Mouse (Mus musculus) MEL (cell line): Measurements from ENCODE around the gene Cd274. TPM values are rescaled to one million over a fixed set of nuclear protein-coding genes. Genes with fewer than 3 reads are reported as not detected.

Source experiments
- DNase-seq: peaks from one replicate; pipeline ENCODE4 v3.0.0; 2011; ENCODE audit warnings: low read depth, low spot score
- H3K27ac ChIP-seq: 2 replicates; pipeline ENCODE4 v1.5.1; 2012; ENCODE audit warnings: low read depth, mild to moderate bottlenecking, control low read depth, low read length, moderate library complexity; ENCODE audit not compliant: control insufficient read depth
- H3K27me3 ChIP-seq, 2 experiments: fragments of 150-350 bp in 1 of 2; sonication (generic) in 1 of 2; 2 replicates each; pipeline ENCODE4 v1.6.1; 2012; ENCODE audit warnings: low read length in 2 of 2, mild to moderate bottlenecking in 2 of 2, improper control_type of control experiment in 1 of 2, moderate library complexity in 1 of 2; ENCODE audit not compliant: insufficient read depth in 2 of 2, control insufficient read depth in 1 of 2
- H3K36me3 ChIP-seq, 2 experiments: 2 replicates each; pipeline ENCODE4 v1.6.1; 2012 to 2014; ENCODE audit warnings: low read length in 2 of 2, improper control_type of control experiment in 1 of 2, inconsistent platforms in 1 of 2, mild to moderate bottlenecking in 1 of 2; ENCODE audit not compliant: insufficient read depth in 2 of 2, control insufficient read depth in 1 of 2
- H3K4me1 ChIP-seq, 2 experiments: fragments of 150-350 bp in 1 of 2; sonication (generic) in 1 of 2; 2 replicates each; pipeline ENCODE4 v1.6.1; 2012; ENCODE audit warnings: low read length in 2 of 2, improper control_type of control experiment in 1 of 2, mild to moderate bottlenecking in 1 of 2; ENCODE audit not compliant: insufficient read depth in 2 of 2, control insufficient read depth in 1 of 2
- H3K4me3 ChIP-seq, 2 experiments: fragments of 150-350 bp in 1 of 2; sonication (generic) in 1 of 2; 2 replicates each; pipeline ENCODE4 v1.5.1; 2012; ENCODE audit warnings: low read depth in 2 of 2, low read length in 2 of 2, mild to moderate bottlenecking in 2 of 2, moderate library complexity in 2 of 2, control low read depth in 1 of 2, improper control_type of control experiment in 1 of 2; ENCODE audit not compliant: control insufficient read depth in 1 of 2, insufficient read depth in 1 of 2
- H3K79me2 ChIP-seq: 2 replicates; pipeline ENCODE4 v1.6.1; 2012; ENCODE audit warnings: mild to moderate bottlenecking, low read length, moderate library complexity; ENCODE audit not compliant: control insufficient read depth, poor library complexity, insufficient read depth
- H3K9ac ChIP-seq: 2 replicates; pipeline ENCODE4 v1.6.1; 2012; ENCODE audit warnings: low read depth, mild to moderate bottlenecking, control low read depth, low read length, moderate library complexity; ENCODE audit not compliant: control insufficient read depth, poor library complexity, severe bottlenecking
- H3K9me3 ChIP-seq: fragments of 150-350 bp; sonication (generic); replicated peaks from 2 replicates; pipeline ENCODE4 v1.6.1; 2012; ENCODE audit warnings: mild to moderate bottlenecking, low read length, improper control_type of control experiment, moderate library complexity; ENCODE audit not compliant: insufficient read depth
- CTCF ChIP-seq, 3 experiments: IDR thresholded peaks in 2 of 3; conservative IDR thresholded peaks in 1 of 3; 2 replicates each; pipeline ENCODE4 v1.5.1; 2011 to 2012; ENCODE audit warnings: low read length in 3 of 3, low read depth in 2 of 3, mild to moderate bottlenecking in 2 of 3, improper control_type of control experiment in 1 of 3, inconsistent platforms in 1 of 3, mixed read lengths in 1 of 3, moderate library complexity in 1 of 3; ENCODE audit not compliant: control insufficient read depth in 1 of 3, insufficient read depth in 1 of 3, poor library complexity in 1 of 3, severe bottlenecking in 1 of 3
- GABPA ChIP-seq: IDR thresholded peaks from 2 replicates; pipeline ENCODE4 v1.6.1; 2012; ENCODE audit warnings: low read depth, mild to moderate bottlenecking, inconsistent platforms, low read length, improper control_type of control experiment, moderate library complexity
- GATA1 ChIP-seq: IDR thresholded peaks from 2 replicates; pipeline ENCODE4 v1.6.1; 2011; ENCODE audit warnings: low read depth, low read length, improper control_type of control experiment
- MAX ChIP-seq: IDR thresholded peaks from 2 replicates; pipeline ENCODE4 v1.6.1; 2011; ENCODE audit warnings: low read length, improper control_type of control experiment
- MEF2A ChIP-seq: IDR thresholded peaks from 2 replicates; pipeline ENCODE4 v1.6.1; 2014; ENCODE audit warnings: low read depth, mild to moderate bottlenecking, inconsistent platforms, low read length, improper control_type of control experiment; ENCODE audit not compliant: poor library complexity, insufficient replicate concordance, severe bottlenecking; ENCODE audit errors: extremely low read depth
- MXI1 ChIP-seq: IDR thresholded peaks from 2 replicates; pipeline ENCODE4 v1.6.1; 2011; ENCODE audit warnings: mild to moderate bottlenecking, low read depth, low read length, improper control_type of control experiment
- MYC ChIP-seq: IDR thresholded peaks from 2 replicates; pipeline ENCODE4 v1.6.1; 2011; ENCODE audit warnings: low read depth, mild to moderate bottlenecking, low read length, improper control_type of control experiment, moderate library complexity
- NRF1 ChIP-seq: IDR thresholded peaks from 2 replicates; pipeline ENCODE4 v1.6.1; 2014; ENCODE audit warnings: low read depth, mild to moderate bottlenecking, inconsistent platforms, low read length, improper control_type of control experiment, moderate library complexity; ENCODE audit not compliant: poor library complexity, insufficient read depth, severe bottlenecking
- POLR2A ChIP-seq, 2 experiments: IDR thresholded peaks; 2 replicates each; pipeline ENCODE4 v1.6.1; 2011 to 2012; ENCODE audit warnings: low read length in 2 of 2, mild to moderate bottlenecking in 2 of 2, control low read depth in 1 of 2, improper control_type of control experiment in 1 of 2, low read depth in 1 of 2, moderate library complexity in 1 of 2; ENCODE audit not compliant: control insufficient read depth in 1 of 2, insufficient read depth in 1 of 2, poor library complexity in 1 of 2
- RAD21 ChIP-seq: IDR thresholded peaks from 2 replicates; pipeline ENCODE4 v1.6.1; 2011; ENCODE audit warnings: mild to moderate bottlenecking, low read depth, low read length, improper control_type of control experiment
- RCOR1 ChIP-seq: IDR thresholded peaks from 2 replicates; pipeline ENCODE4 v1.6.1; 2012; ENCODE audit warnings: low read depth, mild to moderate bottlenecking, inconsistent platforms, low read length, improper control_type of control experiment
- SMC3 ChIP-seq: IDR thresholded peaks from 2 replicates; pipeline ENCODE4 v1.6.1; 2011; ENCODE audit warnings: low read depth, low read length, improper control_type of control experiment
- TAL1 ChIP-seq: IDR thresholded peaks from 2 replicates; pipeline ENCODE4 v1.6.1; 2012; ENCODE audit warnings: mild to moderate bottlenecking, inconsistent platforms, low read length, moderate library complexity, mixed read lengths
- TBP ChIP-seq: IDR thresholded peaks from 2 replicates; pipeline ENCODE4 v1.8.0; 2011; ENCODE audit warnings: low read depth, low read length, improper control_type of control experiment
- USF1 ChIP-seq: IDR thresholded peaks from 2 replicates; pipeline ENCODE4 v1.6.1; 2014; ENCODE audit warnings: low read depth, mild to moderate bottlenecking, inconsistent platforms, low read length, improper control_type of control experiment, moderate library complexity
- ZC3H11A ChIP-seq: IDR thresholded peaks from 2 replicates; pipeline ENCODE4 v1.6.1; 2012; ENCODE audit warnings: low read depth, mild to moderate bottlenecking, inconsistent platforms, low read length, improper control_type of control experiment
- ZMIZ1 ChIP-seq: IDR thresholded peaks from 2 replicates; pipeline ENCODE4 v1.6.1; 2012; ENCODE audit warnings: low read depth, mild to moderate bottlenecking, inconsistent platforms, low read length, improper control_type of control experiment, moderate library complexity
- ZNF384 ChIP-seq: IDR thresholded peaks from 2 replicates; pipeline ENCODE4 v1.6.1; 2012; ENCODE audit warnings: low read depth, mild to moderate bottlenecking, inconsistent platforms, low read length, improper control_type of control experiment
- polyA plus RNA-seq, 2 experiments: library from polyadenylated mRNA; stranded (reverse) in 1 of 2; unstranded in 1 of 2; fragments of >175 nt in 1 of 2; fragments of >200 nt in 1 of 2; gene quantifications; 2 replicates each; pipeline versions ENCODE4 v1.2.1 to v1.2.4; 2012; ENCODE audit warnings: low replicate concordance in 2 of 2, low read depth in 1 of 2; ENCODE audit not compliant: insufficient read length in 2 of 2, insufficient read depth in 1 of 2, missing spikeins in 1 of 2
- total RNA-seq: library from RNA; depleted of rRNA; stranded (reverse); fragments of 300-350 nt; gene quantifications from 2 replicates; pipeline ENCODE4 v1.2.3, GENCODE M21; 2012

Cd274 gene
- total and polyA plus RNA-seq, 3 experiments: 3.1 to 5.0 TPM; not detected in 1

DNA sequence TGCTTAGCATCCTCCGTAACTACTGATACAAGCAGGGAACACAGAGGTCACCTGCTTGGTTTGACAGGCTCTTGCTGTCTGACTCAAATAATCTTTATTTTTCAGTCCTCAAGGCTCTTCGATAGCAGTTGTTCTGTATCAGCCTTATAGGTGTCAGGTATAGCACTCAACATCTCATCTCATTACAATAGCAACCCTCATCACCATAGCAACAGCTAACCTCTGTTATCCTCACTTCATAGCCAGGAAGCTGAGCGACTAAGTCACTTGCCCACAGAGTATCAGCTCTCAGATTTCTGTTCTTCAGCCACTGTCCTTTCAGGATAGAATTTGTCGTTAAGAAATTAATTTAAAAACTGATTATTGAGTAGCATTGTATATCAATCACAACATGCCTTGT is 18.6 kb downstream of the Cd274 start:
- peaks cover 4 to 22% of the 10 kb centered on the region in 2 experiments; a peak in 3 of 4 replicates for H3K36me3 ChIP-seq

DNA sequence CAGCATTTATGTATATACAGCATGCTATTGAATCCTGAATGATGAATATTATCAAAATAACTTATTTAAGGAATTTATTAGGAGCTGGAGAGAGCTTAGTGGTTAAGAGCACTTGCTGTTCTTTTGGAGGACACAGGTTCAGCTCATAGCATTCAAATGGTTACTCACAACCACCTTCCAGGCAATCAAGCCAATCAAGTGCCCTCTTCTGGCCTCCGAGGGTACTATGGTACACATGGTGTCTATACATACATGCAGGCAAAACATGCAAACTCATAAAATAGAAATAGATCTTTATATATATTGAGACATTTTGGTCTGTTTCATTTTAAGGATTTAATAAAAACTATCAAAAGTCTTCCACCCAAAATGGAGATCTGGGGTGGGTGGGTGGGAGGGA is 21.6 kb downstream of the Cd274 start:
- no peaks in the 10 kb centered on the region for H3K27me3 ChIP-seq
- peak; percentile 57 for DNase-seq
- H3K4me3 ChIP-seq: no peak overlapping the region
- H3K36me3 ChIP-seq: peaks cover 4 to 17% of the 10 kb centered on the region in 2 experiments; a peak in 3 of 4 replicates
- H3K9ac ChIP-seq: no peak overlapping the region
- peaks cover 14 to 18% of the 10 kb centered on the region in 2 experiments for H3K4me1 ChIP-seq
- no peak overlapping the region for H3K27ac ChIP-seq
- no peaks in the 10 kb centered on the region for H3K9me3 ChIP-seq
- no peaks in the 10 kb centered on the region for H3K79me2 ChIP-seq
- TF ChIP-seq NRF1 (no peak), TAL1 (no peak), ZC3H11A (peak; percentile 35; the same call in 1 of the 2 replicates), GABPA (no peak), GATA1 (no peak), POLR2A (IDR thresholded peaks at IDR 0.05; ENCODE audit: control insufficient read depth in 1 of 2, insufficient read depth in 1 of 2, low read depth in 1 of 2, low read length in 2 of 2, poor library complexity in 1 of 2) (no peak), SMC3 (peak; percentile 56), RAD21 (peak; percentile 24), USF1 (no peak), CTCF (IDR thresholded peaks at IDR 0.05 in 2 of 3, conservative IDR thresholded peaks at IDR 0.05 in 1 of 3; ENCODE audit: control insufficient read depth in 1 of 3, insufficient read depth in 1 of 3, low read depth in 2 of 3, low read length in 3 of 3, poor library complexity in 1 of 3, severe bottlenecking in 1 of 3) (peak; percentile 42 to 57 (median 48)), MYC (peak; percentile 40; the same call in 1 of the 2 replicates), MXI1 (no peak), MEF2A (no peak), TBP (no peak), ZNF384 (no peak)

More for the DNA sequence above, 18.6 kb downstream of the Cd274 start:
- Histone ChIP-seq H3K27ac (no peak overlapping the region), H3K9me3 (no peaks in the 10 kb centered on the region), H3K27me3 (no peaks in the 10 kb centered on the region)
- TF ChIP-seq MAX (0 out of 2 replicates have a peak, but pooled peaks have one; percentile 15), ZMIZ1 (0 out of 2 replicates have a peak, but pooled peaks have one; percentile 39), RCOR1 (no peak), POLR2A (IDR thresholded peaks at IDR 0.05; ENCODE audit: control insufficient read depth in 1 of 2, insufficient read depth in 1 of 2, low read depth in 1 of 2, low read length in 2 of 2, poor library complexity in 1 of 2) (no peak), ZC3H11A (no peak)
- TF ChIP-seq, all 39 proteins: peak for 2
- Histone ChIP-seq H3K4me1 (peaks cover 17 to 23% of the 10 kb centered on the region in 2 experiments), H3K4me3 (no peak overlapping the region), H3K79me2 (no peaks in the 10 kb centered on the region), H3K9ac (no peak overlapping the region)
- DNase-seq: no peak
